Comparison of ENCODE assay signal across 9 mouse cellular contexts in genomic region chr5:111649012-111649411, GRCm38 (mm10).
DNase-seq lines count a peak whose midpoint lies in the region; ATAC-seq and TF ChIP-seq lines count a peak whose summit lies in the region.
"Had no signal": no experiment of that assay in that cellular context is flagged by ENCODE, and none has a peak within 500 bp of the region (broad histone marks: within the 10 kb centered on the region; RNA-seq: fewer than 3 reads in every experiment).

No protein-coding gene starts in this region.

- no peak overlapping the region for H3K9ac ChIP-seq in intestine, embryonic 15.5 days
- no peak overlapping the region for H3K9ac ChIP-seq in stomach, embryonic 15.5 days

- intact Hi-C loops in gastrocnemius, postnatal 14 days (cut with DNase I; ENCODE audit: low total_unique reads), result no loop called here

- TF ChIP-seq POLR2A in lung, adult 2 months (IDR thresholded peaks at IDR 0.05; ENCODE audit: borderline replicate concordance, extremely low read depth, low read depth, low read length), result no peak

- H3K9me3 ChIP-seq in intestine, embryonic 15.5 days, result no peaks in the 10 kb centered on the region
- H3K9me3 ChIP-seq in midbrain, embryonic 10.5 days (replicated peaks), result no peaks in the 10 kb centered on the region
- H3K9me3 ChIP-seq in stomach, embryonic 15.5 days, result no peaks in the 10 kb centered on the region

- no peaks in the 10 kb centered on the region for H3K36me3 ChIP-seq in intestine, embryonic 15.5 days
- no peaks in the 10 kb centered on the region for H3K36me3 ChIP-seq in midbrain, embryonic 10.5 days
- H3K36me3 ChIP-seq in stomach, embryonic 15.5 days, result no peaks in the 10 kb centered on the region

- H3K4me2 ChIP-seq in intestine, embryonic 15.5 days (replicated peaks), result no peak overlapping the region; the same call in 1 of the 2 replicates
- no peak overlapping the region for H3K4me2 ChIP-seq in stomach, embryonic 15.5 days

- peak; percentile 68 for ATAC-seq in intestine, embryonic 15.5 days
- ATAC-seq in stomach, embryonic 15.5 days (ENCODE audit: insufficient read depth, low FRiP score, low read depth), result peak; percentile 37; the same call in 1 of the 2 replicates
- no peak for ATAC-seq in inflammation-experienced regulatory T-cells, adult 6 months

- 19% methylated on average over 10 of the region's 10 CpGs for WGBS in lung, adult 2 months
- 22% methylated on average over 10 of the region's 10 CpGs for WGBS in intestine, embryonic 15.5 days
- 27% methylated on average over 10 of the region's 10 CpGs for WGBS in midbrain, embryonic 10.5 days
- WGBS in stomach, embryonic 15.5 days, result 26% methylated on average over 10 of the region's 10 CpGs

- peak overlapping the region; percentile 68 for H3K27ac ChIP-seq in intestine, embryonic 15.5 days
- H3K27ac ChIP-seq in midbrain, embryonic 10.5 days (replicated peaks), result peak overlapping the region; percentile 79
- H3K27ac ChIP-seq in stomach, embryonic 15.5 days, result peak overlapping the region; percentile 85

- H3K4me3 ChIP-seq in lung, adult 2 months (replicated peaks; ENCODE audit: extremely low read depth, low read depth, low read length), result no peak overlapping the region
- H3K4me3 ChIP-seq in intestine, embryonic 15.5 days (replicated peaks), result no peak overlapping the region
- peak overlapping the region; percentile 11; the same call in 1 of the 2 replicates for H3K4me3 ChIP-seq in midbrain, embryonic 10.5 days
- H3K4me3 ChIP-seq in stomach, embryonic 15.5 days (replicated peaks), result no peak overlapping the region
- H3K4me3 ChIP-seq: erythroblast, embryonic 14.5 days had no signal

- TF ChIP-seq CTCF in lung, adult 2 months (IDR thresholded peaks at IDR 0.05; ENCODE audit: insufficient read depth, low read length), result no peak

- peaks cover 2% of the 10 kb centered on the region; the same call in 1 of the 2 replicates for H3K4me1 ChIP-seq in lung, adult 2 months (ENCODE audit: control insufficient read depth, insufficient read depth, low read length)
- peaks cover 20% of the 10 kb centered on the region for H3K4me1 ChIP-seq in intestine, embryonic 15.5 days (replicated peaks)
- peaks cover 60% of the 10 kb centered on the region for H3K4me1 ChIP-seq in midbrain, embryonic 10.5 days
- peaks cover 21% of the 10 kb centered on the region for H3K4me1 ChIP-seq in stomach, embryonic 15.5 days

- DNase-seq in lung, adult 18-20 months, result peak; percentile 35 to 49
- no peak for DNase-seq in lung, adult 2 months
- peak; percentile 75 for DNase-seq in gastrocnemius, postnatal 14 days
- DNase-seq in left cerebral cortex, adult 11 months (ENCODE audit: low spot score), result peak; percentile 48
- DNase-seq in midbrain, embryonic 10.5 days (ENCODE audit: low spot score), result peak; percentile 83

- no peaks in the 10 kb centered on the region for H3K27me3 ChIP-seq in intestine, embryonic 15.5 days (replicated peaks)
- peaks cover 15% of the 10 kb centered on the region for H3K27me3 ChIP-seq in midbrain, embryonic 10.5 days (ENCODE audit: low read depth, poor library complexity, severe bottlenecking)
- H3K27me3 ChIP-seq in stomach, embryonic 15.5 days (replicated peaks), result no peaks in the 10 kb centered on the region
